Mouse (Mus musculus): ENCODE results near the gene Stard5. TPM values are rescaled to one million over a fixed set of nuclear protein-coding genes. Genes with fewer than 3 reads are reported as not detected.

The Stard5 gene
- total RNA-seq, 2 experiments from 2014 or later: 6.8 to 7.4 TPM

DNA sequence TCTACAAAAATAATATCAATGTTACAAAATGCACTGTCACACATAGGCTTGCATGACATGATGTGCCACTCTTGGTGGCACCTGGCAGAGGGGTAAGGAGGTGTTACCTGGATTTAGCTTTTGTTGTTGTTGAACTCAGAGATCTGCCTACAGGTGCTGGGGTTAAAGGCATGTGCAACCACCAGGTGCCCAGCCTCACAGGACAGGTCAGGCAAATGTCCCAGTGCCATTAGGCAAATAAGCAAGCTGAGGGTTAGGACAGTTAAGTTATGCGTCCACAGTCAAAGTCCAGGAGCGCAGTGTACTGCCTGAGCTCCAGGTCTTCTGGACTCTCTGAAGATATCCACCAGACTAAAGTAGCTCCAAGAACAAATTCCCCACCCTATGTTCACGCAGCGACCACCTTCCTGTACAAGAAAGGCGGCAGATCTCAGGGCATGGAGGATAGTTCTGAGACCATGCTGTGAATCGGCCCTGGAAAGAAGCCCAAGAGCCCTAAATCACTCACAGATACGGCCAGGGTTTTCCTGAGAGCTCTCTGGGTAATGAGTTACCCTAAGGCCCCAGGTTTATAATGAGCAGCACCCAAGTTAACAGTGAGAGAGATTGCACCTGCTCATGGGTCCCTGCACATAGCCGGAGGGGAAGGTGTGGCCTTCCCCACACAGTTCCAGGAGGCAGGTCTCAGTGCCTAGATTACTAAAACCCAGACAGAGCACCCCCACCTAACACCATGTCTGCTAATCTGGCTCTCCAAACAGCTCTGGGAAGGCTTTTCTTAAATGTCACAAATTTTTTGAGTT lies 6.2 kb downstream of the Stard5 start:
- no peak for TF ChIP-seq CTCF (IDR thresholded peaks at IDR 0.05)
- Histone ChIP-seq H3K4me3 (no peak overlapping the region), H3K27ac (no peak overlapping the region)
- DNase-seq (ENCODE audit: extremely low spot score in 1 of 2, low spot score in 2 of 2): no peak
- intact Hi-C loops (cut with DNase I): no loop called here

DNA sequence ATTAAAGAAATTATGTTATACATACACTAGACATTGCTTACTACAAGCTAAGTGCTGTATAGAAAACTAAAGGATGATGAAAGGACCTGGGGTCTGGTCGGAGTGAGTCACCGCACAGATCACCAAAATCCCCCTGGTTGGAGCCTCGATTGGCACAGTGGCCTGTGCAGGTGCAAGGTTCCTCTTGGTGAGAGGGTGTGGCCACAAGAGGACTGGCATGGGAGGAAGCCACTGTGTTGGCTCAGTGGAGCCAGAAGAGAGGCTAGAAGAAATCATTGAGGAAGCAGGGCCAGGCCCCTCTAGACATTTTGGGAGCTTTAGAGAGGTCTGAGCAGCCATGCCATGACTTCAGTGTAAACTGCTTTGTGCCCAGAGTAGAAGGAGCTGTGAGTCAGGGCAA lies 7.3 kb downstream of the Stard5 start:
- no peak for DNase-seq (ENCODE audit: extremely low spot score in 1 of 2, low spot score in 2 of 2)
- H3K4me3 ChIP-seq: no peak overlapping the region
- H3K27ac ChIP-seq: no peak overlapping the region
- intact Hi-C loops (cut with DNase I): no loop called here
- TF ChIP-seq CTCF (IDR thresholded peaks at IDR 0.05): no peak

GRCm38 (mm10) chr7:83640581-83640980 lies 8.8 kb downstream of the Stard5 start:
- intact Hi-C loops (cut with DNase I): no loop called here
- H3K4me3 ChIP-seq: no peak overlapping the region
- no peak for DNase-seq (ENCODE audit: extremely low spot score in 1 of 2, low spot score in 2 of 2)
- TF ChIP-seq CTCF (IDR thresholded peaks at IDR 0.05): no peak
- no peak overlapping the region for H3K27ac ChIP-seq

GRCm38 (mm10) chr7:83641163-83641562 lies 9.4 kb downstream of the Stard5 start:
- Histone ChIP-seq H3K27ac (no peak overlapping the region), H3K4me3 (no peak overlapping the region)
- intact Hi-C loops (cut with DNase I): no loop called here
- no peak for DNase-seq (ENCODE audit: extremely low spot score in 1 of 2, low spot score in 2 of 2)
- no peak for TF ChIP-seq CTCF (IDR thresholded peaks at IDR 0.05)

GRCm38 (mm10) chr7:83643581-83643980 lies 11.8 kb downstream of the Stard5 start:
- intact Hi-C loops (cut with DNase I): no loop called here
- TF ChIP-seq CTCF (IDR thresholded peaks at IDR 0.05): no peak
- Histone ChIP-seq H3K4me3 (no peak overlapping the region), H3K27ac (no peak overlapping the region)
- no peak for DNase-seq (ENCODE audit: extremely low spot score in 1 of 2, low spot score in 2 of 2)

DNA sequence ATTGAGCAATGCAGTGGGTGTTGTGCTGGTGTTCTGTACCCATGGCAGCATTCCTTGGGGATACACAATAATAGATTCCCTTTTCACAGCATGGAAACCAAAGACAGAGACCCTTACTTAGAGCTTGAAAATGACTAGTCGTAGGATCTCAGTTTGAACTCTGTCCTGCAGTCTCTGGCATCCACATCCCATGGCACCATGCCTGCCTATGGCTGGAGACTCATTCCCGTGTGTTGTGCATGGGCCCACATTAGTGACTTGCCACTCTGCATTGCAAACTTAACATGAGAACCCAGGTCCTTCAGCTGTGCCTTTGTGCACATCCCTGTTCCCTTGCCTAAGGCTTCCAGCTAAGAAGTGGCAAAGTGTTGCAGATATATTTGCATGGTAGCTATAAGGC lies 13.0 kb downstream of the Stard5 start:
- intact Hi-C loops (cut with DNase I): no loop called here
- no peak for DNase-seq (ENCODE audit: extremely low spot score in 1 of 2, low spot score in 2 of 2)
- Histone ChIP-seq H3K27ac (no peak overlapping the region), H3K4me3 (no peak overlapping the region)
- TF ChIP-seq CTCF (IDR thresholded peaks at IDR 0.05): no peak

DNA sequence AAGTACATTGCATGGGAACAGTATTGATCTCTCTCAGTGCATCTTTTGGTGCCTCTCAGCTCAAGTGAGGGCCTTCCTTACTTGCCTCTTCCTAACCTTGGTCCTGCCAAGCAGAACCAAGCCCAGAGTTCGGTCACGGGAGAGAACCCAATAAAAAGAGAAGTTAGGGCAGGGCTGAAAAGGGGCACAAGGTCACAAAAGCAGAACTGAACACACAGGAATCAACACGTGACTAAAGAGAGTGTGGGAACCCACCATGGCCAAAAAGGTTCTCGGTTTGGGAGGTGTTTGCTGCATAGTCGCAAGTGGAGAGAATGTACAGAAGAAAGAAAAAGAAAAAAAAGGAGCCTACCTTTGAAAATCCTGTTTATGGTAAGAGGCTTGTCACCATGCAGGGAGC lies 13.7 kb downstream of the Stard5 start:
- H3K27ac ChIP-seq: no peak overlapping the region
- TF ChIP-seq CTCF (IDR thresholded peaks at IDR 0.05): no peak
- intact Hi-C loops (cut with DNase I): no loop called here
- H3K4me3 ChIP-seq: no peak overlapping the region
- no peak for DNase-seq (ENCODE audit: extremely low spot score in 1 of 2, low spot score in 2 of 2)

DNA sequence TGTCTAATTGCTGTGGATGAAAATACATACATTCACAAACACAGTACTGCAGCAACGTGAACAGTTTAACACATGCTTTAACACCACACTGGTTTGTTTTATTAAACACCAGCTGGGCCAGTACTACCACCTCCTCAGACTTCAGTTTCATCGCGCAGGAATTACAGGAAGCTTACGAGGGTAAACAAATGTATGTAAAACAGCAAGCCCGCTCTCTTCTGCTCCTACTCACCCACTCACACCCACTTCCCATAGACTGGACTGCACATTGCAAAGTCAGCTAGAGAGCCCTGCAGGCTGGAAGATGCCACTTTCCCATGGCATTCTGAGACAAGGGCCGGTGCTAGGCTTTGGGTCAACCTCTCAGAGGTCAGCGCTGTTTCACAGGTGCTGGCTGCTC lies 17.0 kb downstream of the Stard5 start:
- intact Hi-C loops (cut with DNase I): no loop called here
- Histone ChIP-seq H3K27ac (no peak overlapping the region), H3K4me3 (no peak overlapping the region)
- TF ChIP-seq CTCF (IDR thresholded peaks at IDR 0.05): no peak; the same call in 1 of the 2 replicates
- DNase-seq (ENCODE audit: extremely low spot score in 1 of 2, low spot score in 2 of 2): no peak

DNA sequence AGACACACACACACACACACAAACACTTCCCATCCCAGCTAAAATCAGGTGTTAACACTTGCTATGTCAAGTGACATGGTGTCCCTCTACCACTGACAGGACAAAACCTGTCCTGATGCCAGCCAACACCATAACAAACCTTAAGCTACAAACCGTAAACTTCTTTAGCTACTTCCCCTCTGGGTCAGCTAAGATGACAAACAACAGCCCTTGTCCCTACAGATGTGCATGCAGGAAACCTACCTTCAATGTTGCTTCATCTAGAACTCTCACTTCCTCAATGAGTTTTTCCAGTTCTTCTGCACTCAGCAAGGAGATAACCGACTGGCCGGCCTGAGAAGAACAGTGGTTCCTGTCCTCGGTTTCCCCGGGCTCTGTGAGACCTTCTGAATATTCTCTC lies 18.9 kb downstream of the Stard5 start:
- DNase-seq (ENCODE audit: extremely low spot score in 1 of 2, low spot score in 2 of 2): no peak
- H3K27ac ChIP-seq: no peak overlapping the region
- no peak for TF ChIP-seq CTCF (IDR thresholded peaks at IDR 0.05)
- H3K4me3 ChIP-seq: no peak overlapping the region
- intact Hi-C loops (cut with DNase I): no loop called here

- Histone ChIP-seq H3K4me3 (no peak overlapping the region), H3K27ac (no peak overlapping the region)
- intact Hi-C loops (cut with DNase I): no loop called here
- no peak; the same call in 1 of the 2 replicates for TF ChIP-seq CTCF (IDR thresholded peaks at IDR 0.05)
- DNase-seq (ENCODE audit: extremely low spot score in 1 of 2, low spot score in 2 of 2): no peak
Observed at GRCm38 (mm10) chr7:83652498-83652897, 20.7 kb downstream of the Stard5 start.

DNA sequence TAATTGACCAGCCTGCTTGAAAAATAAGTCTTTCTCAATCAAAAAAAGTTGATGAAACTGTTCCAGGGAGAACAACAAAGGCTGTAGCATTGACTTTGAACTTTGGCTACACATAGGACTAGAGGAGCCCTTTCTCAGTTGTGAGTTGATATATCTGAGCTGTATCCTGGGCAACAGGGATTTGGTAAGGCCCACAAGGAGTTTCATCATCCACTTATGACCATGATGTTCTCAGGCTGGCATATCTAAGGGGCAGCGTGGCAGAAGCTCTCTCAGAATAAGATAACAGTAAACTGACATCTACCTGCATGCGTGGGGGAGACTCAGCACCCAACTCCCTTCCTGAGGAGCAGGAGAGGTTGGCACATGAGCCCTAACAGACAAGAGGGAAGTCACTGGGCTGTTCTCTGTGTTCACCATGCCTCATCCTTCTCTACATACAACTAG lies 21.9 kb downstream of the Stard5 start:
- no peak for TF ChIP-seq CTCF (IDR thresholded peaks at IDR 0.05)
- Histone ChIP-seq H3K4me3 (no peak overlapping the region), H3K27ac (no peak overlapping the region)
- intact Hi-C loops (cut with DNase I): no loop called here
- DNase-seq (ENCODE audit: extremely low spot score in 1 of 2, low spot score in 2 of 2): no peak

GRCm38 (mm10) chr7:83654196-83654595 lies 22.4 kb downstream of the Stard5 start:
- Histone ChIP-seq H3K27ac (no peak overlapping the region), H3K4me3 (no peak overlapping the region)
- no peak for TF ChIP-seq CTCF (IDR thresholded peaks at IDR 0.05)
- intact Hi-C loops (cut with DNase I): no loop called here
- no peak for DNase-seq (ENCODE audit: extremely low spot score in 1 of 2, low spot score in 2 of 2)

All from left cerebral cortex, adult 2 months (tissue).